Mouse (Mus musculus): ENCODE results near the gene Pigq. TPM values are rescaled to one million over a fixed set of nuclear protein-coding genes. Genes with fewer than 3 reads are reported as not detected.

Gene Pigq
- total and polyA plus RNA-seq, 3 experiments = 18.5 to 97.2 (median 28.1) TPM

DNA sequence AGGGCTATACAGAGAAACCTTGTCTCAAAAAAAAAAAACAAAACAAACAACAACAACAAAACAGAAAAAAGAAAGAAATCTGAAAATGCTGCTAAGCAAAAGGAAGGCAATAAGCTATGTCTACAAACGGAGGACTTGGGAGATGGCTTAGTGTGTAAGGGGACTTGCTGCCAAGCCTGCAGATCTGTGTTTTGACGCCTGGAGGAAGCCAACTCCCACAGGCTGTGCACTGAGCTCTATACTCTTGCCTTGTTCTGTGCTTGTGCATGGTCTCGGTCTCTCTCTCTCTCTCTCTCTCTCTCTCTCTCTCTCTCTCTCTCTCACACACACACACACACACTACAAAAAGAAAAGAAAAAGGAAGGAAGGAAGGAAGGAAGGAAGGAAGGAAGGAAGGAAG lies 55.9 kb downstream of the Pigq start:
- H3K9ac ChIP-seq (ENCODE audit: insufficient read depth, low read depth) = no peak overlapping the region
- no peak overlapping the region for H3K4me3 ChIP-seq (replicated peaks in 1 of 3; ENCODE audit: low read depth in 2 of 3, low read length in 2 of 3, poor library complexity in 1 of 3)
- peaks cover 0 to 6% of the 10 kb centered on the region in 2 experiments; a peak in 1 of 4 replicates for H3K4me1 ChIP-seq (ENCODE audit: control insufficient read depth in 1 of 2, insufficient read depth in 2 of 2)
- peaks cover 31 to 78% of the 10 kb centered on the region in 2 experiments for H3K36me3 ChIP-seq (replicated peaks in 1 of 2; ENCODE audit: control insufficient read depth in 1 of 2, insufficient read depth in 1 of 2, low read length in 1 of 2)
- H3K27me3 ChIP-seq (replicated peaks) = no peaks in the 10 kb centered on the region
- H3K9me3 ChIP-seq (replicated peaks; ENCODE audit: low read length) = no peaks in the 10 kb centered on the region
- in situ Hi-C loops (cut with MboI; ENCODE audit: low pct_ligation_motif_present, low pct_unique_long_range_greater_than_20kb, low sequenced_read_pairs) (no loop called here), dilution Hi-C loops (cut with MboI; ENCODE audit: extremely low pct_ligation_motif_present, extremely low pct_unique_long_range_greater_than_20kb, low sequenced_read_pairs) (no loop called here)
- no peak overlapping the region for H3K27ac ChIP-seq (ENCODE audit: insufficient read depth, low read depth)
- no peak for DNase-seq (ENCODE audit: extremely low read depth)
- TF ChIP-seq KAT2A (IDR thresholded peaks at IDR 0.05; ENCODE audit: insufficient replicate concordance, low read length) = no peak
- peaks cover 7% of the 10 kb centered on the region; the same call in 1 of the 2 replicates for H3K79me2 ChIP-seq (replicated peaks; ENCODE audit: control insufficient read depth, extremely low read depth, insufficient read depth, poor library complexity, severe bottlenecking)
- H3K4me2 ChIP-seq (ENCODE audit: insufficient read depth, low read depth, poor library complexity, severe bottlenecking) = no peak overlapping the region

DNA sequence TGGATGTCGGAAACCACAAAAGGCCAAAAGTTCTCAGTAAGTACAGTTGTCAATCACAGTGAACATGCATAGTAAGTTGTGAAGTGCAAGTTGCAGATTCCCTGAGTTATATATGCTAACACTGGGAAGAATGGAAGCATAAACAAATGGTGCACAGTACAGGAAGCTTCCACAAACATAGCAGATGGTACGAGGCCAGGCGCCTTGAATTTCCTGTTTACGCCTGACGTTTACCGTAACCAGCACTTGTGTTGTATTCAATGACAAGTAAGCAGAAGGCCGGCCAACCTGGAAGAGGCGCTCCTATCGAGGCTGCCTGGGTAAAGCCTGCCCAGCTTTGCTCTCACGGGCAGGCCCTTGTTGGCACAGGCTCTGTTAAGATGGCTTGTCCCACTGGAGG lies 57.3 kb downstream of the Pigq start:
- Histone ChIP-seq H3K9ac (ENCODE audit: insufficient read depth, low read depth) (no peak overlapping the region), H3K27ac (ENCODE audit: insufficient read depth, low read depth) (no peak overlapping the region), H3K27me3 (replicated peaks) (no peaks in the 10 kb centered on the region), H3K79me2 (replicated peaks; ENCODE audit: control insufficient read depth, extremely low read depth, insufficient read depth, poor library complexity, severe bottlenecking) (no peaks in the 10 kb centered on the region; the same call in 1 of the 2 replicates), H3K4me1 (ENCODE audit: control insufficient read depth in 1 of 2, insufficient read depth in 2 of 2) (peaks cover 0 to 5% of the 10 kb centered on the region in 2 experiments; a peak in 1 of 4 replicates), H3K36me3 (replicated peaks in 1 of 2; ENCODE audit: control insufficient read depth in 1 of 2, insufficient read depth in 1 of 2, low read length in 1 of 2) (peaks cover 43 to 92% of the 10 kb centered on the region in 2 experiments), H3K4me3 (replicated peaks in 1 of 3; ENCODE audit: low read depth in 2 of 3, low read length in 2 of 3, poor library complexity in 1 of 3) (no peak overlapping the region), H3K4me2 (ENCODE audit: insufficient read depth, low read depth, poor library complexity, severe bottlenecking) (no peak overlapping the region), H3K9me3 (replicated peaks; ENCODE audit: low read length) (no peaks in the 10 kb centered on the region)
- in situ Hi-C loops (cut with MboI; ENCODE audit: low pct_ligation_motif_present, low pct_unique_long_range_greater_than_20kb, low sequenced_read_pairs) = no loop called here
- TF ChIP-seq USF1 (IDR thresholded peaks at IDR 0.05; ENCODE audit: low read depth, low read length) (no peak), SIN3A (IDR thresholded peaks at IDR 0.05; ENCODE audit: low read length) (no peak), NELFE (IDR thresholded peaks at IDR 0.05; ENCODE audit: low read depth, low read length) (no peak), JUND (conservative IDR thresholded peaks at IDR 0.05; ENCODE audit: low read depth, low read length) (no peak), CHD2 (IDR thresholded peaks at IDR 0.05; ENCODE audit: low read length) (no peak), MAZ (IDR thresholded peaks at IDR 0.05; ENCODE audit: low read depth, low read length) (no peak), POLR2AphosphoS2 (IDR thresholded peaks at IDR 0.05; ENCODE audit: low read depth, low read length) (no peak), JUN (IDR thresholded peaks at IDR 0.05; ENCODE audit: insufficient read depth, low read depth, low read length) (no peak), KAT2A (IDR thresholded peaks at IDR 0.05; ENCODE audit: insufficient replicate concordance, low read length) (no peak), ZC3H11A (IDR thresholded peaks at IDR 0.05; ENCODE audit: low read depth, low read length) (no peak), MYC (IDR thresholded peaks at IDR 0.05; ENCODE audit: low read depth, low read length) (no peak), TCF12 (IDR thresholded peaks at IDR 0.05; ENCODE audit: low read depth, low read length) (no peak), CHD1 (IDR thresholded peaks at IDR 0.05; ENCODE audit: low read depth, low read length) (no peak)
- dilution Hi-C loops (cut with MboI; ENCODE audit: extremely low pct_ligation_motif_present, extremely low pct_unique_long_range_greater_than_20kb, low sequenced_read_pairs) = no loop called here
- no peak for DNase-seq (ENCODE audit: extremely low read depth)

DNA sequence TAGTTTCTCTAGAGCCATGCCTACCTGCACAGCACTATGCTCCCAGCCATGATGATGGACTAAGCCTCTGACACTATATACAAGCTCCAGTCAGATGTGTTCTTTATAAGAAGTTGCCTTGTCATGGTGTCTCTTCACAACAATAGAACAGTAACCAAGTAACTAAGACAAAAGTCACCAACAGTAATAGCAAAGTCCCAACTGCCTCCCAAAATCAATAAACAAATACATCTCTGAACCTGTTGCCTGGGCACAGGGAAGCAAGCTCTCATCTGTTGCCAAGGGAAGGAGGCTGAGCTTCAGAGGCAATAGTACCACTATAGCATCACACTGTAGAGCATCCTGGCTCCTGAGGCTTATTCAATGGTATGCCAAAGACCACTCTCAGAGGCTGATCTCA lies 57.9 kb downstream of the Pigq start:
- no peak overlapping the region for H3K4me2 ChIP-seq (ENCODE audit: insufficient read depth, low read depth, poor library complexity, severe bottlenecking)
- no peaks in the 10 kb centered on the region; the same call in 1 of the 2 replicates for H3K79me2 ChIP-seq (replicated peaks; ENCODE audit: control insufficient read depth, extremely low read depth, insufficient read depth, poor library complexity, severe bottlenecking)
- H3K27me3 ChIP-seq (replicated peaks) = no peaks in the 10 kb centered on the region
- in situ Hi-C loops (cut with MboI; ENCODE audit: low pct_ligation_motif_present, low pct_unique_long_range_greater_than_20kb, low sequenced_read_pairs) = no loop called here
- H3K9me3 ChIP-seq (replicated peaks; ENCODE audit: low read length) = no peaks in the 10 kb centered on the region
- peaks cover 48 to 92% of the 10 kb centered on the region in 2 experiments for H3K36me3 ChIP-seq (replicated peaks in 1 of 2; ENCODE audit: control insufficient read depth in 1 of 2, insufficient read depth in 1 of 2, low read length in 1 of 2)
- H3K4me3 ChIP-seq (replicated peaks in 1 of 3; ENCODE audit: low read depth in 2 of 3, low read length in 2 of 3, poor library complexity in 1 of 3) = no peak overlapping the region
- no peak overlapping the region for H3K9ac ChIP-seq (ENCODE audit: insufficient read depth, low read depth)
- dilution Hi-C loops (cut with MboI; ENCODE audit: extremely low pct_ligation_motif_present, extremely low pct_unique_long_range_greater_than_20kb, low sequenced_read_pairs) = no loop called here
- peaks cover 0 to 5% of the 10 kb centered on the region in 2 experiments; a peak in 1 of 4 replicates for H3K4me1 ChIP-seq (ENCODE audit: control insufficient read depth in 1 of 2, insufficient read depth in 2 of 2)
- H3K27ac ChIP-seq (ENCODE audit: insufficient read depth, low read depth) = no peak overlapping the region
- DNase-seq (ENCODE audit: extremely low read depth) = no peak
- TF ChIP-seq UBTF (IDR thresholded peaks at IDR 0.05; ENCODE audit: low read depth, low read length) (no peak), ELF1 (IDR thresholded peaks at IDR 0.05; ENCODE audit: low read depth, low read length) (no peak), ZKSCAN1 (IDR thresholded peaks at IDR 0.05; ENCODE audit: borderline replicate concordance, low read depth, low read length) (no peak), GABPA (IDR thresholded peaks at IDR 0.05; ENCODE audit: insufficient replicate concordance, low read depth, low read length) (no peak), JUND (conservative IDR thresholded peaks at IDR 0.05; ENCODE audit: low read depth, low read length) (no peak), USF1 (IDR thresholded peaks at IDR 0.05; ENCODE audit: low read depth, low read length) (no peak), POLR2AphosphoS2 (IDR thresholded peaks at IDR 0.05; ENCODE audit: low read depth, low read length) (no peak), ZMIZ1 (IDR thresholded peaks at IDR 0.05; ENCODE audit: low read depth, low read length) (no peak), SMC3 (IDR thresholded peaks at IDR 0.05; ENCODE audit: low read depth, low read length) (no peak), BHLHE40 (IDR thresholded peaks at IDR 0.05; ENCODE audit: low read depth, low read length) (no peak), JUN (IDR thresholded peaks at IDR 0.05; ENCODE audit: insufficient read depth, low read depth, low read length) (no peak), MEF2A (IDR thresholded peaks at IDR 0.05; ENCODE audit: borderline replicate concordance, low read depth, low read length) (no peak), CHD2 (IDR thresholded peaks at IDR 0.05; ENCODE audit: low read length) (no peak), MAFK (IDR thresholded peaks at IDR 0.05; ENCODE audit: insufficient replicate concordance, low read length) (no peak), MYC (IDR thresholded peaks at IDR 0.05; ENCODE audit: low read depth, low read length) (no peak), MXI1 (IDR thresholded peaks at IDR 0.05; ENCODE audit: low read depth, low read length) (no peak), ZNF384 (IDR thresholded peaks at IDR 0.05; ENCODE audit: low read depth, low read length) (no peak), SIN3A (IDR thresholded peaks at IDR 0.05; ENCODE audit: low read length) (no peak), POLR2A (IDR thresholded peaks at IDR 0.05; ENCODE audit: low read depth, low read length) (no peak)
